Mouse (Mus musculus): ENCODE results near the gene Ccdc85a.

GRCm38 (mm10) chr11:28543429-28543828, 40.7 kb downstream of the Ccdc85a start:
- TF ChIP-seq POLR2A (IDR thresholded peaks at IDR 0.05; ENCODE audit: extremely low read depth, insufficient read depth, low read length) (no peak), CTCF (IDR thresholded peaks at IDR 0.05; ENCODE audit: extremely low read depth, insufficient read depth, low read length) (no peak)

Measured in cortical plate, adult 2 months (tissue).